Mouse (Mus musculus) lung, adult 18-20 months (tissue): ENCODE data around the gene Hmcn1.
A peak's percentile ranks its signal among the peaks of the same experiment; 100 is the strongest.

Source experiments
- DNase-seq, 2 experiments: peaks; one replicate each; pipeline ENCODE4 v3.0.0; 2022; ENCODE audit warnings: mixed read lengths in 2 of 2

The Hmcn1 gene

GRCm38 (mm10) chr1:150775742-150776141 is 217.5 kb downstream of the Hmcn1 start:
- no peak for DNase-seq

- no peak for DNase-seq
These were observed 220.3 kb downstream of the Hmcn1 start for GRCm38 (mm10) chr1:150772958-150773357.

- DNase-seq, result no peak
These were observed 222.2 kb downstream of the Hmcn1 start for GRCm38 (mm10) chr1:150770948-150771521.

DNA sequence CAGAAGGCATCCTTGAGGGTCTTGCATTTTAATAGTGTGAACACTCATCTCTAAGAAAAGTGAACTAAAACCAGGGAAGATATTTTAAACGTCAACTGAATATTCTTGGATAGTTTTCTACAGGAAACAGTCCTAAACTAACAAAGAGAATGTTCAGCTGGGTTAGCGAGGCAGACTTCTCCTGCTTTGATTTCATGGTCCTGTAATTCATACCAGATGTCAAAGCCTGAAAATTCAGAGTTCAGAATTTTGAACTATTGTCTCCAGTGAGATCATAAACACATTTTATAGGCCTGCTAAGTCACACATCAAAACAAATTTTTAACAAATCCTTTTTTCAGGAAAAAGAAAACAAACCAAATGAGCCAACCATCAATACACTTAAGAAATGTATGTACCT is 223.4 kb downstream of the Hmcn1 start:
- no peak for DNase-seq

DNA sequence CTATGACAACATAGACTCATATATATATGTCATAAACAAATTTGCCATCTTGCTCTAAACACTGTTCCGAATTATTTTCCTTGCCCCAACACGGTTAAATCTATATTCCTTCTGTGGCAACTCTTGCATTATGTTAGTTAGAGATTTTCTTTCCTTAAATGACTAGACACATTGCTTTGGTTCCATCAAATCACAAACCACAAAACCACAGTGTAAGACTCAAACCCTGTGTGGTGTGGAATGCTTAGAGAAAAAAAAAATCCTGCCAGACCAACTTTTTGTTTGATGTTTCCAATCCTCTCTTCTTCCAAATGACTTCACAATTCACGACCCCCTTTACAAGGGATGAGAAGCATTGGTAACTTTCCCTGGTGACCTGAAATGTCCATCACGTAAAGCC is 231.6 kb downstream of the Hmcn1 start:
- no peak for DNase-seq

GRCm38 (mm10) chr1:150760801-150761331 is 232.4 kb downstream of the Hmcn1 start:
- DNase-seq, result no peak

- peak; percentile 11 to 13 for DNase-seq
These were observed 233.7 kb downstream of the Hmcn1 start for GRCm38 (mm10) chr1:150759476-150760079.

DNA sequence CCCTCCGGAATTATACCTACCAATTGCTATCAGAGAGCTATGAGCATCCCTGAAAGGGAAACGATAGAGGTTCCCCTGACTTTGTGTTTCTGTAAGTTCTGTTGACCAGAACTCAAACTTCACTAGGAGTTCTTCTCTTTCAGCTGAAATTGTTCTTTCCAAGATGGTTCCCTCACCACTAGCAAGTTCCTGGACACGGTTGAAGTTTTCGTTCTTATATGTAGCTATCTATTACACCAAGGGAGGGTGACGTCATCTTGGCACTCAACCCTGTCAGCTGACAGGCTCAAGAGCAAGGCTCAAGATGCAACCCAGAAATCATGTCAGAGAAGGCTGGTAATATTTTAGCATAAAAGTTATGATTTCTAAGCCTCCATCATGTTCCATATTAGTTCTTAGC is 239.3 kb downstream of the Hmcn1 start:
- DNase-seq, result no peak

DNA sequence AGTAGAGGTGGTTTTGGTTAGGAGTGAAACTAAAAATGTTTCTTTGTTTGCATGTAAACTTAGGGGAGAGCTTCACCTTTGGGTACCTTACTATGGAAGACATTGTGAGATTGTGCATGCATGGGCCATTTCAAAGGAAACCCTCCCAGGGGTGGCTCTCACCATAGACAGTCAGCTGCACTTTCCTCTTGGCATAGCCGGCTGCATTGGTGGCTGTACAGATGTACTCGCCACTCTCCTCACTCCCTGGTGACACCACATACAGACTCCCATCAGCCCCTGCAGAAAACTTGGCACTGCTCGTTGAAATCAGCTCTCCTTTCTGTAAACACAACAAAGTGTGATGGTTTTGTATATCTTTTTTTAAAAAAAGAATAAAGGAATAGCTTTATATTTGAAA is 244.5 kb downstream of the Hmcn1 start:
- DNase-seq, result no peak

DNA sequence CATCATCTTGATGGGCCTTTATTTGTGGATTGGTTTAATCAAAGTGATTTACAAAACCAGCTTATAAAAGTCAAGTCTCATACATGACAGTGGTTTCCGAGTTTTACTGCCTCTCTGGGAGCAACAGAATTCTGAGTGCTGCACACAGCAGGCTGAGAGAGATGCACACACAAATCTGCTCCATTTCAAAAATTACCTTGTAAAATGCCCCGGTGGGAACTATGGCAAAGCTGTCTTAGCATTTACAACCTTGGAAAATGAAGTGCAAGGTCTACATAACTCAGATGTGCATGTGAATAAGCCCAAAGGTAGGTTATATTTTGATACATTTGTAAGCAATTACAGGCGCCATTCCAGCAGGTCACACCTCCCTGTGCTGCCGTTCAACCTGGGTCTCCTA is 245.5 kb downstream of the Hmcn1 start:
- no peak for DNase-seq

GRCm38 (mm10) chr1:150743097-150743843 is 250.0 kb downstream of the Hmcn1 start:
- no peak for DNase-seq

DNA sequence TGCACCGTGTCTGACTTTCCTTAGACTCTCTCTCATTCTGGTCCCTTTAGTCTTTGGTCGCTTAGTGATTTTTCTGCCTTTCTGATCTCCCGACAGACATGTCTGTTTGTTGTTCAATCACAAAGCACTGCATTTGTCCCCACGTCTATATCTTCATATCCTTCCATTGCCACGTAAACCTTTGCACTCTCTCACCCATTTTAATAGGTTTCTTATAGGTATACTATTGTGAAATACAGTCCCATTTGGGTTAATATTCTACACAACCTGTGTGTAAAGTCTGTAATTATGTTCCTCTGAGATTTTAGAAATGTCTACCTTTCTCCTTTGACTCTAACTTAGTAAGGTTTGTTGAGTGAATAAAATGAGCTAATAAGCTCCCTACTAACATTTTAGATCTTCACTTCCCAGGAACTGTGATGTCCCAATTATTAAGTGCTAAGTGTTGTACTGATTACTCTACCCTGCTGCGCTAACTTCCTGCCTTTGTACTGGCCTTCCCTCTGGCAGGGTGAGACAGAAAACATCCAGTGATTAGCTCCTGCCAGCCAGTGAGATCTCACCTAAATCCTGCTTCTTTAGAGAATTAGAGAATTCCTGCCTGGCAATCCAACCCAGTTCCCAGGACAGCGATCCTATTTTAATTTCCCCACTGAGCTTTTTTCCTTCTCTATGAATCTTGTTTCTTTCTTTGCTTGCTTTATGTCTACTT is 250.7 kb downstream of the Hmcn1 start:
- DNase-seq, result peak in 1 of 2 experiments; percentile 11

DNA sequence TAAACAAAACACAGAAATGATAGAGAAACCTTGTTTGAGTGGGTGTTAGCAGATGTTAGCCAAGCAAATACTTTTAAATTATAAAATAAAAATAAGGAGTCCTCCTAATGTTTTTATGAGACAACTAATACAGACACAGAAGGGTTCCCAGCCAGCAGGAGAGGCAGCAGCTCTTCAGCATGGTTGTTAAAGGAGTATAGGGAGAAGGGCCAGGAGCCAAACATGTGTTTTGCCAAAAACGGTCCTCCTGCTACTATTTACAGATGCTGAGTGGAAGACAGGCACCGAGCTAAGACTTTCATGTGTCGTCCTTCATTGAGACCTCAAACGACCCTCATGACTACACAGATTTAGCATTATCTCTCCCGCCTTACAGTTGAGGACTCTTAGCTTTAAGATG is 281.8 kb downstream of the Hmcn1 start:
- no peak for DNase-seq

- DNase-seq, result no peak
These were observed 286.7 kb downstream of the Hmcn1 start for GRCm38 (mm10) chr1:150706502-150706901.

DNA sequence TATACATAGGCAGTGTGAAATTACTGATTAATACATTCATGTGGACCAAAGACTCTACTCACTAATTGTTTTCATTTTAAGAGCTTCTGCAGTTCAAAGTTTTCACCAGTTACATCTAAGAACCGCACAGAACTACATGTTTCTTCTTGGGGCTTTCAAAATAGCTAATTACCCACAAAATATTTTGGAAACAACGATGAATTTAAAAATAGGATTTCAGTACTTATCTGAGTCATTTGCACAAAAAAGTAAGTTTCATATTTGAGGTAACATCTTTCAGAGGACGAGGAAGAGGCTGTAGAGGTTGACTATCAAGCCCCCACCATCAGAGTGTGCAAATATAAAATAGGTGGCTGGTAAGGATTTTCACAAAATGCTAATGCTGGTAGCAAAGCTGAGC is 295.5 kb downstream of the Hmcn1 start:
- DNase-seq, result no peak

GRCm38 (mm10) chr1:150682044-150682443 is 311.2 kb downstream of the Hmcn1 start:
- DNase-seq, result no peak

GRCm38 (mm10) chr1:150681433-150681832 is 311.8 kb downstream of the Hmcn1 start:
- DNase-seq, result no peak

DNA sequence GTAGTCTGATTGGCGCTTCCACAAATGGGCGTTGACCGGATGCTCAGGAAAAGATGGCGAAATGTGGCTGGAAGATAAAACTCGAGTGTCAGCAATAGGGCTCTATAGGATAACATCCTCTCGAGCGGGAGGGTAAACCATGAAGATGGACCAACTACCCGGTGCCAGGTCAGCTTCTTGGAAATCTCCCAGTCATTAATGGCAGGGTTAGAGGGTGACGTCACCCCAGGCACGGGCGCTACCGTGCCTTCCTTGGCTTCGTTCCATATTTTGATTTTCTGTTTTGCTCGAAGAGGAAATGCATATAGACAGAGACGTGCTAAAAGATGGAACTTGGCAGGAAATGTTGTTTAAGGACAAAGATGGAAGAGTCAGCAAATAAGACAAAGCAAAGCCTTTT is 312.2 kb downstream of the Hmcn1 start:
- DNase-seq, result no peak

GRCm38 (mm10) chr1:150680345-150680744 is 312.9 kb downstream of the Hmcn1 start:
- no peak for DNase-seq

DNA sequence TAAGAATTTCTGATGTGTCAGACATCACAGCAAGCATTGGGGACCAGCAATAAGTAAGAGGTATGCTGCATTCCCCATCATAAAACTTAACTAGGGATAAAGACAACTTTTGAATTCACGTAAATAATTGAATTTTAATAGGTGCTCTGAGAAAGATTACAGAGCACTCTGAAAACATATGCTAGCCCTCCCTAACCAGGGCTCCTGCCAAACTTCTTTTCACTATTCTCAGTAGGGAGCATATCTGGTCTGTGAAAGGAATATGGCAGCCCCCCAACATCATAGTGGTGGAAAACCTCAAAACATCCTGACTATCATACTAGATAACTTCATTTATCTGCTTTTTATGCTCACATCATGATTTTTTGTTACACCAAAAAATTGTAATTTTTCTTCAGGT is 347.9 kb downstream of the Hmcn1 start:
- no peak for DNase-seq

- no peak for DNase-seq
These were observed 353.7 kb downstream of the Hmcn1 start for GRCm38 (mm10) chr1:150639522-150639921.

- no peak for DNase-seq
These were observed 360.7 kb downstream of the Hmcn1 start for GRCm38 (mm10) chr1:150632506-150632905.

DNA sequence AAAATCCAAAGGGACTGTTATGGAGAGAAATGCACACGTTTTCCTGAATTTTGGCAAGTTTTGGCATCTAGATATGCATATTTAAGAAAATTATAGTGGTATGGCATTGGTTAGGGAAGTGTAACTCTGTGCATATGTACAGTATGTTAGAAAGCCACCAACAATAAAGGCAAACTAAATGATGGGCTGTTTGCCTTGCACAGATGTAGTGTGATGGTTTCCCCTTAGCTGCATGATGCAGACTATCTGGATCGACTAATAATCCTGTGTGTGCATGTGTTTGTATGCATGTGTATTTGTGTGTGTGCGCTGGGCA is 361.4 kb downstream of the Hmcn1 start:
- DNase-seq, result no peak
